In genomic region chr4:154570451-154570881, GRCm38 (mm10) we compare ENCODE assay signal across 9 mouse cellular contexts.
DNase-seq lines count a peak whose midpoint lies in the region; ATAC-seq and TF ChIP-seq lines count a peak whose summit lies in the region.
"Had no signal": no experiment of that assay in that cellular context is flagged by ENCODE, and none has a peak within 500 bp of the region (broad histone marks: within the 10 kb centered on the region; RNA-seq: fewer than 3 reads in every experiment).

No protein-coding gene starts in this region.

- H3K9me3 ChIP-seq in heart, postnatal 0 days (replicated peaks; ENCODE audit: control insufficient read depth, low read length), result no peaks in the 10 kb centered on the region
- no peaks in the 10 kb centered on the region for H3K9me3 ChIP-seq in embryonic facial prominence, embryonic 13.5 days
- H3K9me3 ChIP-seq in kidney, postnatal 0 days (replicated peaks; ENCODE audit: low read length), result no peaks in the 10 kb centered on the region
- H3K9me3 ChIP-seq in neural tube, embryonic 11.5 days (ENCODE audit: control insufficient read depth, low read length), result no peaks in the 10 kb centered on the region

- H3K4me1 ChIP-seq in heart, postnatal 0 days (ENCODE audit: control insufficient read depth, insufficient read depth), result 0 out of 2 replicates have a peak, but pooled peaks cover 6% of the 10 kb centered on the region
- peaks cover 85% of the 10 kb centered on the region for H3K4me1 ChIP-seq in embryonic facial prominence, embryonic 13.5 days
- peaks cover 3% of the 10 kb centered on the region; the same call in 1 of the 2 replicates for H3K4me1 ChIP-seq in kidney, postnatal 0 days (replicated peaks; ENCODE audit: insufficient read depth, low read length)
- peaks cover 40% of the 10 kb centered on the region for H3K4me1 ChIP-seq in neural tube, embryonic 11.5 days (ENCODE audit: control insufficient read depth, insufficient read depth, low read length)

- no peak for TF ChIP-seq CTCF in heart, postnatal 0 days (IDR thresholded peaks at IDR 0.05; ENCODE audit: low read depth)
- no peak for TF ChIP-seq CTCF in kidney, postnatal 0 days (IDR thresholded peaks at IDR 0.05; ENCODE audit: low read depth)

- DNase-seq in heart, postnatal 0 days (ENCODE audit: low spot score), result no peak
- DNase-seq in heart, adult 18-20 months, result no peak
- peak; percentile 33 for DNase-seq in kidney, postnatal 0 days (ENCODE audit: low spot score)
- DNase-seq in neural tube, embryonic 11.5 days (ENCODE audit: low spot score), result no peak
- DNase-seq in urinary bladder, postnatal 10 days (ENCODE audit: low spot score), result no peak
- DNase-seq in right cerebral cortex, postnatal 10 days (ENCODE audit: low spot score in 2 of 2), result no peak
- DNase-seq in left cerebral cortex, postnatal 25 days (ENCODE audit: low spot score in 2 of 2), result no peak
- DNase-seq: lung, embryonic 14.5 days had no signal

- intact Hi-C loops in left cerebral cortex, postnatal 25 days (cut with DNase I), result no loop called here

- H3K4me3 ChIP-seq in heart, postnatal 0 days (ENCODE audit: low read depth, low read length), result no peak overlapping the region
- no peak overlapping the region for H3K4me3 ChIP-seq in embryonic facial prominence, embryonic 13.5 days
- H3K4me3 ChIP-seq in kidney, postnatal 0 days (replicated peaks; ENCODE audit: low read depth, low read length), result no peak overlapping the region
- H3K4me3 ChIP-seq in neural tube, embryonic 11.5 days (ENCODE audit: low read depth, low read length), result no peak overlapping the region

- WGBS in heart, postnatal 0 days, result 38% methylated on average over 10 of the region's 10 CpGs
- 10% methylated on average over 10 of the region's 10 CpGs for WGBS in embryonic facial prominence, embryonic 13.5 days
- WGBS in kidney, postnatal 0 days, result 10% methylated on average over 10 of the region's 10 CpGs
- 5% methylated on average over 10 of the region's 10 CpGs for WGBS in neural tube, embryonic 11.5 days

- no peaks in the 10 kb centered on the region for H3K36me3 ChIP-seq in heart, postnatal 0 days (replicated peaks; ENCODE audit: control insufficient read depth, insufficient read depth, low read length)
- H3K36me3 ChIP-seq in embryonic facial prominence, embryonic 13.5 days, result no peaks in the 10 kb centered on the region
- no peaks in the 10 kb centered on the region for H3K36me3 ChIP-seq in kidney, postnatal 0 days (ENCODE audit: insufficient read depth, low read length)
- no peaks in the 10 kb centered on the region for H3K36me3 ChIP-seq in neural tube, embryonic 11.5 days (ENCODE audit: control insufficient read depth, insufficient read depth, low read length)

- H3K4me2 ChIP-seq in heart, postnatal 0 days (ENCODE audit: low read depth, low read length), result no peak overlapping the region
- no peak overlapping the region for H3K4me2 ChIP-seq in embryonic facial prominence, embryonic 13.5 days
- H3K4me2 ChIP-seq in kidney, postnatal 0 days (ENCODE audit: low read length), result no peak overlapping the region
- no peak overlapping the region for H3K4me2 ChIP-seq in neural tube, embryonic 11.5 days (ENCODE audit: low read depth)
- H3K4me2 ChIP-seq: lung, embryonic 14.5 days had no signal

- no peak overlapping the region for H3K27ac ChIP-seq in heart, postnatal 0 days (ENCODE audit: low read depth)
- peak overlapping the region; percentile 68 for H3K27ac ChIP-seq in embryonic facial prominence, embryonic 13.5 days
- no peak overlapping the region for H3K27ac ChIP-seq in kidney, postnatal 0 days
- peak overlapping the region; percentile 36; the same call in 1 of the 2 replicates for H3K27ac ChIP-seq in neural tube, embryonic 11.5 days (ENCODE audit: low read depth, low read length)

- no peak overlapping the region for H3K9ac ChIP-seq in heart, postnatal 0 days (replicated peaks; ENCODE audit: low read depth, low read length)
- peak overlapping the region; percentile 27; the same call in 1 of the 2 replicates for H3K9ac ChIP-seq in embryonic facial prominence, embryonic 13.5 days
- H3K9ac ChIP-seq in kidney, postnatal 0 days (ENCODE audit: low read depth, low read length), result no peak overlapping the region
- no peak overlapping the region for H3K9ac ChIP-seq in neural tube, embryonic 11.5 days (ENCODE audit: low read length)
- H3K9ac ChIP-seq: lung, embryonic 14.5 days had no signal

- no peak for TF ChIP-seq EP300 in heart, postnatal 0 days (IDR thresholded peaks at IDR 0.05; ENCODE audit: low read depth)

- 0 out of 2 replicates have a peak, but pooled peaks have one; percentile 34 for ATAC-seq in heart, postnatal 0 days (ENCODE audit: insufficient read depth, low read depth)
- ATAC-seq in embryonic facial prominence, embryonic 13.5 days (ENCODE audit: insufficient number of reproducible peaks, insufficient read depth, low FRiP score, low TSS enrichment, low read depth), result no peak
- ATAC-seq in kidney, postnatal 0 days (replicated peaks; ENCODE audit: low FRiP score, low read depth), result 0 out of 2 replicates have a peak, but pooled peaks have one; percentile 22
- ATAC-seq in neural tube, embryonic 11.5 days (ENCODE audit: insufficient read depth, low FRiP score, low TSS enrichment), result peak; percentile 37; the same call in 1 of the 2 replicates

- H3K27me3 ChIP-seq in heart, postnatal 0 days (ENCODE audit: control insufficient read depth, insufficient read depth, low read length), result no peaks in the 10 kb centered on the region
- H3K27me3 ChIP-seq in embryonic facial prominence, embryonic 13.5 days, result peaks cover 53% of the 10 kb centered on the region
- peaks cover 12% of the 10 kb centered on the region; the same call in 1 of the 2 replicates for H3K27me3 ChIP-seq in kidney, postnatal 0 days (ENCODE audit: insufficient read depth, low read length)
- H3K27me3 ChIP-seq in neural tube, embryonic 11.5 days (ENCODE audit: control insufficient read depth, insufficient read depth, low read length), result 0 out of 2 replicates have a peak, but pooled peaks cover 2% of the 10 kb centered on the region

Comparison
In these comparisons a context has a peak if more than half of its experiments do, and no peak if none do; other contexts are left out.
1. H3K27ac ChIP-seq: peak in embryonic facial prominence, embryonic 13.5 days (single experiment) and neural tube, embryonic 11.5 days (single experiment); none in heart, postnatal 0 days (single experiment) and kidney, postnatal 0 days (single experiment).